Mouse (Mus musculus): ENCODE measurements around the gene Mpp3.

GRCm38 (mm10) chr11:102021196-102021595, 7.1 kb downstream of the Mpp3 start:
- no peak for TF ChIP-seq CTCF (IDR thresholded peaks at IDR 0.05; ENCODE audit: insufficient read depth, low read length)
- no peak for TF ChIP-seq POLR2A (IDR thresholded peaks at IDR 0.05; ENCODE audit: borderline replicate concordance, extremely low read depth, low read depth, low read length)
